Mouse (Mus musculus) gastrocnemius, postnatal 25 days (tissue): Measurements from ENCODE around the gene Bach2. TPM values are rescaled to one million over a fixed set of nuclear protein-coding genes. Genes with fewer than 3 reads are reported as not detected.
A peak's percentile ranks its signal among the peaks of the same experiment; 100 is the strongest.

Experiments
- DNase-seq: peaks from one replicate; pipeline ENCODE4 v3.0.0; 2022
- total RNA-seq, 2 experiments: library from RNA; stranded (reverse); gene quantifications; 1 replicate in 1 of 2; 2 replicates in 1 of 2; pipeline ENCODE4 v1.2.3; 2021

Gene Bach2
- total RNA-seq, 2 experiments from 2014 or later, result 2.9 to 3.0 TPM

GRCm38 (mm10) chr4:32250333-32251004, 11.9 kb downstream of the Bach2 start:
- no peak for DNase-seq

- peak; percentile 20 for DNase-seq
These were observed 12.4 kb downstream of the Bach2 start for GRCm38 (mm10) chr4:32251005-32251365.

- DNase-seq, result no peak
These were observed 13.5 kb downstream of the Bach2 start for GRCm38 (mm10) chr4:32251946-32252672.

- no peak for DNase-seq
These were observed 19.1 kb downstream of the Bach2 start for GRCm38 (mm10) chr4:32257686-32258085.

GRCm38 (mm10) chr4:32258093-32258492, 19.5 kb downstream of the Bach2 start:
- DNase-seq, result peak; percentile 33

GRCm38 (mm10) chr4:32258596-32258995, 20.0 kb downstream of the Bach2 start:
- DNase-seq, result no peak

- no peak for DNase-seq
These were observed 22.3 kb downstream of the Bach2 start for GRCm38 (mm10) chr4:32260909-32261308.

- no peak for DNase-seq
These were observed 24.5 kb downstream of the Bach2 start for GRCm38 (mm10) chr4:32262825-32263684.

- DNase-seq, result no peak
These were observed 25.1 kb downstream of the Bach2 start for GRCm38 (mm10) chr4:32263685-32264038.

GRCm38 (mm10) chr4:32264892-32265291, 26.3 kb downstream of the Bach2 start:
- no peak for DNase-seq

- DNase-seq, result no peak
These were observed 28.1 kb downstream of the Bach2 start for GRCm38 (mm10) chr4:32266731-32267130.

- DNase-seq, result no peak
These were observed 29.4 kb downstream of the Bach2 start for GRCm38 (mm10) chr4:32268042-32268441.

GRCm38 (mm10) chr4:32272398-32272797, 33.8 kb downstream of the Bach2 start:
- DNase-seq, result no peak

GRCm38 (mm10) chr4:32274776-32275294, 36.2 kb downstream of the Bach2 start:
- no peak for DNase-seq

- no peak for DNase-seq
These were observed 41.2 kb downstream of the Bach2 start for GRCm38 (mm10) chr4:32279842-32280241.

GRCm38 (mm10) chr4:32280401-32280800, 41.8 kb downstream of the Bach2 start:
- no peak for DNase-seq

- no peak for DNase-seq
These were observed 42.7 kb downstream of the Bach2 start for GRCm38 (mm10) chr4:32281306-32281705.

- DNase-seq, result no peak
These were observed 47.8 kb downstream of the Bach2 start for GRCm38 (mm10) chr4:32286405-32286804.

GRCm38 (mm10) chr4:32288036-32288860, 49.6 kb downstream of the Bach2 start:
- peak; percentile 59 for DNase-seq

GRCm38 (mm10) chr4:32289845-32290244, 51.2 kb downstream of the Bach2 start:
- DNase-seq, result no peak

- no peak for DNase-seq
These were observed 52.8 kb downstream of the Bach2 start for GRCm38 (mm10) chr4:32291406-32291805.
